Mouse (Mus musculus): Measurements from ENCODE around the gene Rfpl4.
"Not testable (repeated sequence)": the region's sequence is repeated elsewhere in the genome, so short reads cannot be mapped to it uniquely, and the experiment has no call there.

The Rfpl4 gene

DNA sequence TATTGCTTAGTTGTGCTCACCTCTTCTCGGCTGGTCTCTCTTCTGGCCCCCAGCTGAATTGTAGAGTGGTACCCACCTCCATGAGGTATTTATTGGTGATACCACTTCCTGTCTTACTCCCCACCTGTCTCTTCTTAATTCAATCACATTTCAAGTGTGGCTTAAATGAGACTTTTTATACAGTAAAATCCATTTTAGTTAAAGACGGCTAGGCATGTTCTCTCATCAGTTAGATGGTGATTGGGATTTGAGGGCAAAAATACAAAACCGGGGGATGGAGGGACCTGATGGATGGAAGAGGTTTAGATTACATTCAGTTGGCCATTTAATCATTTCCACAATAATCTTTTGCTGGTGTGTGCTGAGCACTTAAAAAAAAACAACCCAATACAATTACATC lies at the start of gene Rfpl4:
Gene Rfpl4 (minus strand): TSS at position 101 of the 400 bp plus-strand sequence.
- no peak for DNase-seq

- not testable (repeated sequence) for DNase-seq
Measured at GRCm38 (mm10) chr7:5149570-5149969, 32.8 kb upstream of the Rfpl4 start, which contains the start of gene Vmn1r55. Gene Vmn1r55 (minus strand): TSS chr7:5149670.

- peak; percentile 84 for DNase-seq
Measured at GRCm38 (mm10) chr7:5125549-5126406, 9.0 kb upstream of the Rfpl4 start, which contains the start of gene Rasl2-9. Gene Rasl2-9 (minus strand): TSS chr7:5125950.

- no peak for DNase-seq
Measured at GRCm38 (mm10) chr7:5125078-5125477, 8.3 kb upstream of the Rfpl4 start.

DNA sequence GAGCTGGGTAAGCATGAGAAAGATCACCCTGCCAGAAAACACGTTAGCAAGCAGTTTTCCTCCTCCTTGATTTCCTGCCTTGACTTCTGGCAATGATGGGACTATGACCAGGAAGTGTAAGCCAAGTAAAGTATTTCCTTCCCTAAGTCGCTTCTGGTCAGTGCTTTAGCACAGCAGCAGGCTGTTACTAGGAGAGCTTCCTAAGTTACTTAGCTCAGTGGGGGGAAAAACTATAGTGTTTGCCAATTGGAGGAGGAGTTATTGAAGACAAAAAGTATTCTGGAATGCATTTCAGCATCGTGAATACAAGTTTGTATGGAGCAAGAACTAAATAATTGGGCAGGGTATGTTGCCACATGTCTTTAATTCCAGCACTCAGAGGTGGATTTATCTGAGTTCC lies 4.0 kb downstream of the Rfpl4 start:
- no peak for DNase-seq

GRCm38 (mm10) chr7:5109301-5109700 lies 7.4 kb downstream of the Rfpl4 start:
- no peak for DNase-seq

- DNase-seq, result no peak
Measured at GRCm38 (mm10) chr7:5108272-5108671, 8.5 kb downstream of the Rfpl4 start.

GRCm38 (mm10) chr7:5102564-5102963 lies 14.2 kb downstream of the Rfpl4 start:
- DNase-seq, result no peak

DNA sequence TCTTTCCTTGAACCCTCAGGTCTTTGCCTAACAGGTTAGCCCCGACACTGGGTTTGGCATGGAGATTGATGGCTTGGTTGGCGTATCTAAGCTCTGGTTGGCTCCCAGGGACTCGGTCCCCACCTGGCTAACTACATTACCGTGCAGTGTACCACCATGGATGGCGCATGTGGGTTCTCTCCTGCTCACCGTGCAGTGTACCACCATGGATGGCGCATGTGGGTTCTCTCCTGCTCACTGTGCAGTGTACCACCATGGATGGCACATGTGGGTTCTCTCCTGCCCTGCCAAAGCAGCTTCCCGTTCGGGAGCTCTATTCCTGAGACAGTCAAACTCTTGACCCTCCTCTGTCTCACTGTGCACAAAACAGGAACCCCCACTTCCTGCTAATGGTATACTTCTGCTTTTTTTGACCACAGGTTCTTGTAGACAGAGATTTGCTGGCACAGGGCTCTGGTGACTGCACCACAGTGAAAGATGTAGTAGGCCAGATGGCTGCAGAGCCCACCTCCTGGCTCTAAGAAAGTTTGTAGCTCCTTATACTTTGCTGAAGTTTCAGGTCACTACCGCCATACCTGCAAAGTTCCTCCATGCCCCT lies 15.6 kb downstream of the Rfpl4 start:
- no peak for DNase-seq

GRCm38 (mm10) chr7:5099796-5100195 lies 17.0 kb downstream of the Rfpl4 start:
- DNase-seq, result no peak

DNA sequence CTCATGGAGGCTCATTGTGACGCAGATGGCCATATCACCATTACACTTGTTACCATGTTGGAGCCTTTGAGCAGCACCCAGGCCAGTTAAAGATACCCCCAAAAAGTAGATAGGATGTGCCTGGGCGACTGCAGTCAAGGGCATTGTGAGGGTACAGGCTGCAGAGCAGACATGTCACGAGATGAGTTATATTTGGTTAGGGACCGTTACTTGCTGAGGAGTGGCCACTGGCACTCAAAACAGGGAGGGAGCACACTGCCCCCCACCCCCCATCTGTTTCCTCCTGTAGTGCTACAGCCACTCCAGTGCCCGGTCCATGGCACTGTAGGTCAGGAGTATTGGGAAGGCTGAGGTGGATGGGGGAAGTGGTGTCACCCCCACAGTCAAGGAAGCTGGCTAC lies 18.0 kb downstream of the Rfpl4 start:
- DNase-seq, result no peak

GRCm38 (mm10) chr7:5092831-5093510 lies 23.8 kb downstream of the Rfpl4 start:
- no peak for DNase-seq

DNA sequence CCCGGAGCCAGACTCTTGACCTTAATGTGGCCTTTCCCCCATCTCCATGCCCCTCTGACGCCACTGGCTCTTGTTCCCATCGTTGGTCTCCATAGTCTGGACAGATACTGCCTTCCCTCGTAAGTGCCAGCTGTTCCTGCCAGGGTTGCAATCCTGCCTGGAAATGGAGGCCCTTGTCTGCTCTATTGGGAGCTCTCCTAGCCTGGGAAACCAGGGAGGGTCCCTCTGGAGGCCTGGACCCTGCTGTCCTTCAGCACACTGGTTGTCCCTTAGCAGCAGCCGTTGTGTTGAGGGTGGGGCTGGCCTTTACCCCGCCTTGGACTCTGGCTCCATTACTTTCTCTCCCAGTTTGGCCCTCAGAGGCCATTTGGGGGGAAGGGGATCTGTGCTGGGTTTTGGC lies 24.4 kb downstream of the Rfpl4 start:
- DNase-seq, result no peak

- peak; percentile 42 for DNase-seq
Measured at GRCm38 (mm10) chr7:5091008-5091728, 25.6 kb downstream of the Rfpl4 start.

DNA sequence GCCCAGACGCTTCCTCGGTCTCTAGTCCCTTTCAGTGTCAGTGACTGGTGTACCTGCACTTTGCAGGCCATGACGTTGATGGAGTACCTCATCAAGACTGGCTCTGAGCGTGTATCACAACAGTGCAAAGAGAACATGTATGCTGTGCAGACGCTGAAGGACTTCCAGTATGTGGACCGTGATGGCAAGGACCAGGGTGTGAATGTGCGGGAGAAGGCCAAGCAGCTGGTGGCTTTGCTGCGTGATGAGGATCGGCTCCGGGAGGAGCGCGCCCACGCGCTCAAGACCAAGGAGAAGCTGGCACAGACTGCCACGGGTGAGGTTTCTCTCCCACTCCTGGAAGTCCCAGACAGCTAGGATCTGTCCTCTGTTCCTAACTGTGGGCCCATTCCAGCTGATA lies 26.9 kb downstream of the Rfpl4 start:
- peak; percentile 44 for DNase-seq

DNA sequence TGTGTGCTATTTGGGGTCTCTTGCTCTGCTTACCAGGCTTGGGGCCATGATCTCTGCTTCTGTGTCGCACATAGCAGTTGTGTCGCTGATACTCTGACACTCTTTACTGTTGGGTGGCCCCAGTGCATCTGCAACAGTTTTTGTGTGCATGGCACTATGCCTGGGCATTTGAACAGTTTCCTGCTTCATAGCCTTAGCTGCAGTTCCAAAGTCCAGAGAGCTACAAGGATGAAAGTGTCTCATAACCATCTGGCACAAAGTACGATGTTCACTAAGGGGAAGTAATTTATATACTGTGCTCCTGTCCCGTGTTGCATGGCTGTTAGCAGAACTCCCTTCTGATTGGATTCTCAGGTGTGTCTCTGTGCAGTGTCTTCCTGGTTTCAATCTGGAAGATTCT lies 28.9 kb downstream of the Rfpl4 start:
- DNase-seq, result no peak

DNA sequence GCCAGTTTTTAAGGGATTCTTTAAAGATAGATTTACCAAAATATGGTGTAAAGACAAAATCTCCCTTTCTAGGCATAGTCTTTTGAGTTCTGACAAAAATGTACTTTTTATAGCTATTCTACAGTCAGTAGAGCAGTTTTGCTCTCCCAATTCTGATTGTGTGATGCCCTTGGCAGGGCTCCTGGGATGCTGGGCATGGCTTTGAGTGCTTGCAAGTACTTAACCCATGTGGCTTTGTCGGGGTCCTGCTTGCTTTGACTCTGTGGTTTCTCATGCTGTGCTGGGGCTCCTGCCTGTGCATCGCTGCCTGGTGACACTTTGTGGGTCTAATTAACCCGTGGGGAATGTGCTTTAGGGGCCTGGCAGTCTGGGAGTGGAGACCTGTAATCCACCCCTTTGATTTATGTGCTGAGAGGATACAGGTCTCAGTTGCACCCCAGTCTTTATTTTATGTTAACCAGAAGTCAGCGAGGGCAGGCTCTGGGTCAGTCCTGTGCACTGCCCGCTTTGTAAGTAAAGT lies 29.8 kb downstream of the Rfpl4 start:
- no peak for DNase-seq

GRCm38 (mm10) chr7:5085512-5085911 lies 31.2 kb downstream of the Rfpl4 start:
- DNase-seq, result no peak

GRCm38 (mm10) chr7:5083325-5084105 lies 33.2 kb downstream of the Rfpl4 start:
- no peak for DNase-seq

- no peak for DNase-seq
Measured at GRCm38 (mm10) chr7:5081939-5082338, 34.8 kb downstream of the Rfpl4 start.

- no peak for DNase-seq
Measured at GRCm38 (mm10) chr7:5081241-5081640, 35.5 kb downstream of the Rfpl4 start.

DNA sequence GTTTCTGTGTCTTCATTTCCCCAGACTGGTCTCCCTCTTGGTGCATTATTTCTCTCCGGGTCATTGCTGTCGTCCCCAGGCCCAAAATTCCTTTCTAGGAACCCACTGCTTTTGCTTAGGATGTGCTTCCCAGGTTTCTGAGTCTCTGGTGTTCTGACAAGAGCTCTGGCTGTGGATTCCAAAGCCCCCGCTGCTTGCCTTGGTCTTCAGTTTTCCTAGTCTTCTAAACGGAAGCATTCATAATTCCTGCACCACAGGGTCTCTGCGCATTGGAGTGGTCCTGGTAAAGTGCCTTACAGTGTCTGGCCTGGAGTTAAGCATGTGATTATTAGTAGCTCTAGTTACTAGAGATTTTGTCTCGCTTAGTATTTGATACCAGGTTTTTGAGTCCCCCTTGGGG lies 35.9 kb downstream of the Rfpl4 start:
- DNase-seq, result no peak
